Mouse (Mus musculus): ENCODE measurements around the gene Wasf2.

The Wasf2 gene

DNA sequence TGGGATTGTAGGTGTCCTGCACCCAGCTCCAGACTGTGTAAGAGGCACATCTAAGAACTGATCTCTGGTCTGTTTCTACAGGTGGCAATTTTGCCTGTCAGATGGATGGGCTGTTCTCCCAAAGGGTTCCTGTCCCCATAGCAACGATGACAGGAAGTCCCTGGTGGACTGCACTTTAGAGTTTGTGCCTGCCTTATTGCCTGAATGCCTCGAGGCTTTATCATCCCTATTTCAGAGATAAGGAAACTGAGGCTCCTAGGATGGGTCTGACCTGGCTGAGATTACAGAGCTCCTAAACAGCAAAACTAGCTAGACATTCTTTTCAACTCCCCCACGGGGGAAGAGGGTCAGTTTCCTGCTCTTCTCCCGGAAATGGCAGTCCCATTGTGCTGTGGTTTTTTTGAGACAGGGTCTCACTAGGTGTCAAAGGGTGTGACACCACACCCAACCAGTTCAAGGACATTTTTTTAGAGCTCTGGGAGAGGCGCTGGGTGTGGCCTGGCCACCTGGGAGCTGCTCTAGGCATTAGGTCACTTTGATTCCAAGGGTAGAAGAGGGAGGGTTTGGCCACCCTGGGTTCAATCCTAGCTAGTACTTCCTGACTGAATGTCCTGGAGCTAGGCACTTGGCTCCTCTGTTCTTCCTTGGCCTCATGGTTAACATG, 8.2 kb upstream of the Wasf2 start:
- no peak for DNase-seq (ENCODE audit: low read depth, low spot score)

DNA sequence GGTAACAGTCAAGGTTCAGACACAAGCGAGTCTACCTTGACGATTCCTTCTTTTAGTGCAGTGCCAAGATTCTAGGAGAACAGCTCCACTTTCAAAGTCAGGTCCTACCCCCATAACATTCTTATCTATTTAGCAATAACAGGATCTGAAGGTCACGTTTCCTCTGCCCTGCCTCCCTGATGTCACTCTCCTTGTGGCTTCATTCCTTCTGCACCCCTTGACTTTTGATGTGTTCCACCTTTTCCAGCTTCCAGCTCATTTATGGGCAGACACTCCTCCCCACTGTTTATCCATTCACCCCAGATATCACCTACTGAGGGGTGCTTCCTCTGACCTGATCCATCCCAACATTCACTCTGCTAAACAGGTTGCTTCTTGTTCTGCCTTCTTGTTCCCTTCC, 3.2 kb upstream of the Wasf2 start:
- DNase-seq (ENCODE audit: low read depth, low spot score): no peak

- DNase-seq (ENCODE audit: low read depth, low spot score): no peak
Measured at GRCm38 (mm10) chr4:133127894-133128293, 2.4 kb upstream of the Wasf2 start.

DNA sequence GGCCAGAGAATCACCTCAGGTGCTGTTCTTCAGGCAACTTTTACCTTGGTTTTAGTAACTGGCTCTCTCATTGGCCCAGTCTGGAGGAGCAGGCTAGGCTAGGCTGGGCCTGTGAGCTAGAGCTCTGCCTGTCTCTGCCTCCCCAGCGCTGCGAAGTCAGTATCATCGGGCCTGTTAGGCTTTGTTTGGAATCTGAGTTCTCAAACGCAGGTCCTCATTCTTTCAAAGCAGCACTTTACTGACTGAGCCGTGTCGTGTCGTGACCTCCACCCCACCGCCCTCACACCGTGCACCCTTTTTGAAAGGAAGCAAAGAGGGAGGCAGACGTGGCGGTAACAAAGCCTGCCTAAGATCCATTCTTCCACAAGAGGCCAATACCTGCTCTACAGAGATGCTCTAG, 914 bp upstream of the Wasf2 start:
- DNase-seq (ENCODE audit: low read depth, low spot score): no peak

- DNase-seq (ENCODE audit: low read depth, low spot score): no peak
Measured at GRCm38 (mm10) chr4:133130890-133131741, 811 bp downstream of the Wasf2 start.

GRCm38 (mm10) chr4:133132027-133132426, 1.7 kb downstream of the Wasf2 start:
- DNase-seq (ENCODE audit: low read depth, low spot score): no peak

DNA sequence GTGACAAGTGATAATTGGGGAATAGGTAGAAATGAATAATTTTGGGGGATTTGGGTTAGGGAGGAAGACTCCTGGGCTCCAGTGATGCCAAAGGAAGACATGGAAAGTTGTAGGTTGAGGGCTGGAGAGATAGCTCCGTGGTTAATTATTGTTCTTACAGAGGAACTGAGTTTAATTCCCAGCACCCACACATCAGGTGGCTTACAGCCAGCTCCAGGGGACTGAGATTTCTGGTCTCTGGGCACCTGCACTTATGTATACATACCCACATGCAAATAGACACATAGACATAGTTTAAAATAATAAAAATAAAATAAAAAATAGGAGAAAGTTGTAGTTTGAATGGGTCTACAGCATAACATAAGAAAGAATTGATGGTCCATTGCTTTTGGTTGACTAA, 6.6 kb downstream of the Wasf2 start:
- no peak for DNase-seq (ENCODE audit: low read depth, low spot score)

DNA sequence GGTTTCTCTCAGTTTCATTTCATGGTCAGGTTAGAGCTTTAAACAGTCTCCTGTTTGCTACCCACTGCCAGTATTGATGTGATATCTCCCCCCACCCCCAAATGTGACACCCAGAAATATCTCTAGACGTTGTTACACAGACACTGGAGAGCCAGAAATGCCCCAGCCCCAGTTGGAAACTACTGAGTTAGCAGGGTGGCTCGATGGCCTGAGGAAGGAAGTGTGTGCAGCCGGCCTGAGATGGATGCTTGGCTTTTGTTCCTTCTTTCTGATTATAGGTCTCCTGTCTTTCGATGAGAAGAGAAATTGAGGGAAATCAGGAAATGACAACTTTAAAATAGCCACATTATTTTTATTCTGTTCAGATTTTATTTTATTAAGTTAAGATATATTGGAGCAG, 8.7 kb downstream of the Wasf2 start:
- no peak for DNase-seq (ENCODE audit: low read depth, low spot score)

- no peak for DNase-seq (ENCODE audit: low read depth, low spot score)
Measured at GRCm38 (mm10) chr4:133155006-133155405, 24.7 kb downstream of the Wasf2 start.

GRCm38 (mm10) chr4:133155726-133156125, 25.4 kb downstream of the Wasf2 start:
- no peak for DNase-seq (ENCODE audit: low read depth, low spot score)

DNA sequence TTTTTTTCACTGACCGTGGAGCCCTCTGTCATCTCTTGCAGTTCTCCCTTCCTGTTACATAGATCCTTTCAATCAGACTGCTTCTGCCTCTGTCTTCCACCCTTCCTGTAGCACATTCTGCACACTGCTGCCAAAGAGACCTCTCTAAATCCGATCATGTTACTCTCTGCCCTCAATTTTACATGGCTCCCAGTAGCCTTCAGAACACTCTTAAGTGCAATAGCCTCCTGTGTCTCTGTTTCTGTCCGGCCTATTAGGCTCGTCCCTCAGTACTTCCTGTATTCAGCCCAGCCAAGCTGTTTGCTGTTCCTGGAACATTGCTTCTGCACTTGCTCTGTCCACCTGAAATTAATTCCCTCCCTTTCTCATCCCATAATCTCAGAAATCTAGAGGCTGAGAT, 26.1 kb downstream of the Wasf2 start:
- DNase-seq (ENCODE audit: low read depth, low spot score): no peak

GRCm38 (mm10) chr4:133156831-133157230, 26.5 kb downstream of the Wasf2 start:
- no peak for DNase-seq (ENCODE audit: low read depth, low spot score)

- no peak for DNase-seq (ENCODE audit: low read depth, low spot score)
Measured at GRCm38 (mm10) chr4:133159127-133159526, 28.8 kb downstream of the Wasf2 start.

DNA sequence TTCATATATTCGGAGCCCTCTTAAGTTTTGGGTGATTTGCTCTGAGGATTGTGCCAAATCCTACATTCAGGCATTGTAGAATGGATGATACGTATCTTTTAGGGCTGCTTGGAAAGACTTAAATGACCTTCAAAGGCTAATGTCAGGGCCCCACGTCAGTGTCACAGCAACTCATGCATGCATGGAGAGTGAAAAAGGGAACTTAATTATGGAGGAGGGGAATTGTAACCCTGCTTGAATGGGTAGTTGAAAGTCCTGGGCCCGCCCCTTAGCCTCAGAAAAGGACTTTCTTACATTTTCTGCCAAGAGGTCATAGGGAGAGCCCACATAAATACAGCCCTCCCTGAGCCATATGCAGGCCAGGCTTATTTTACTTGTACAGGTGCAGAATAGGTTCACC, 29.3 kb downstream of the Wasf2 start:
- DNase-seq (ENCODE audit: low read depth, low spot score): no peak

GRCm38 (mm10) chr4:133160211-133160610, 29.9 kb downstream of the Wasf2 start:
- no peak for DNase-seq (ENCODE audit: low read depth, low spot score)

GRCm38 (mm10) chr4:133160821-133161220, 30.5 kb downstream of the Wasf2 start:
- DNase-seq (ENCODE audit: low read depth, low spot score): no peak

DNA sequence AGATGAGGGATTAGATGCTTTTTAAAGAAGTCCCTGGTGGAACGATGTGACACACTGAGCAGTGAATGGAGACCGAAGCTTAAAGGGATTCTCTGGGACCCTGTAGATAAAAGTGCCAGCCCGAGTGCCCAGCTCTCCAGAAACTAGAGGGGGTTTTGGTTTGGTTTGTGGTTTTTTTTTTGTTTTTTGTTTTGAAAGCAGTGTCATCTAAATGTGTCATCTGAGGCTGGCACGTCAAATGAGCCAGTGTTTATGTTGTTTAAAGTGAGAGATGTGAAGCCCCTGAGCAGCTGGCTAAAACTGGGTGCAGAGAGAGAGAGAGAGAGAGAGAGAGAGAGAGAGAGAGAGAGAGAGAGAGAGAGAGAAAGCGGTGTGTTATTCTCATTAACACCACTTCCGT, 31.9 kb downstream of the Wasf2 start:
- no peak for DNase-seq (ENCODE audit: low read depth, low spot score)

DNA sequence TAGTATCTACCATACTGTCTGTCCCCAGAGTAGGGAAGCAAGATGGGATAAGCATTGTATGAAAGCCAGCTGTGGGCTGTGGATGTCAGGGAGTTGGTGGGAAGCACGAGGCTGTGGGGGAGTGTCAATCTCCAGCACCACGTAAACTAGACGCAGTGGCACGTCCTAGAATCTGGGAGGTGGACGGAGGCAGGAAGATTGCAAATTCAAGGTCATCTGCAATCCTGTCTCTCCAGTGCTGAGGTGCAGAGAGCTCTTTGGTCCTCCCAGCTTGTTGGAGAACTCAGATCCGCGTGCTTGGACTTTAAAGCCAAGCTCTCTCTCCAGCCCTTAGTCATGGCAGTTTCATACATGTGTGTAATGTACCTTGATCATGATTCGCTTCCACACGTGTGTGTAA, 36.5 kb downstream of the Wasf2 start:
- no peak for DNase-seq (ENCODE audit: low read depth, low spot score)

DNA sequence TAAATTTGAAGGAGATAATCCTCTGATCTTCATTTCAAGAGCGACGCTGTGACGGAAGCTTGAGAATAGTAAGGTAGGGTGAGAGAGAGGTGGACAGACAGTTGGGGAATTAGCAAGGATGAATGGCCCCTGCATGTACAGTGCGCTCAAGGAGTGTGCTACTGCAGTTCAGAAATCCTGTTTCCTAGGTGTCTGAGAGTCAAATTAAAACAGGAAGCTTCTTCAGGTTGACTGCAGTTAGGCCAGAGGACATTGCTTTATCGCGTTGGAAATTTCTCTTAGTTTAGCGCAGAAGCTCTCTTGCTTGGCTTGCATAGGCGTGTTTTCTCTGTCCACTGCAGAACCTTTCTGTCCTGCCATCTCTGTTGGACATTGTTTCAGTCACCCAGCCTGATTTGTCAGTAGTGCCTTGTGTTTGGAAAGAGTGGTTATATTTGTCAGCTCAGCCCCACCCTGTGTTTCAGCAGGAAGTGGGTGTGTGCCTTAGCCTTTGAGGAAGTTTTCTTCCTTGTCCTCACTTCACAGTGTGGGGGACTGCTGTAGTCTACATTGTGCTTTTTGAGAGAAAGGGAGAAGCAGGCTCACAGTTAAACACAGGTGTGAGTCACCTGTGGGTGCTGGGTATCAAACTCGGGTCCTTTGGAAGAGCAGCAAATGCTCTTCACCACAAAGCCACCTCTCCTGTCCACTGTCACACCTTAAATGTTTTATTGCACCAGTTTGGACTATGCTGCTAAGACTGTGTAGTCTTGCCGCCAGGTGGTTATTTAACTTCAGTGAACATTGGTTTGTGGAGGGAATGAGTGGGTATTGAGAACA, 39.1 kb downstream of the Wasf2 start:
- DNase-seq (ENCODE audit: low read depth, low spot score): no peak

DNA sequence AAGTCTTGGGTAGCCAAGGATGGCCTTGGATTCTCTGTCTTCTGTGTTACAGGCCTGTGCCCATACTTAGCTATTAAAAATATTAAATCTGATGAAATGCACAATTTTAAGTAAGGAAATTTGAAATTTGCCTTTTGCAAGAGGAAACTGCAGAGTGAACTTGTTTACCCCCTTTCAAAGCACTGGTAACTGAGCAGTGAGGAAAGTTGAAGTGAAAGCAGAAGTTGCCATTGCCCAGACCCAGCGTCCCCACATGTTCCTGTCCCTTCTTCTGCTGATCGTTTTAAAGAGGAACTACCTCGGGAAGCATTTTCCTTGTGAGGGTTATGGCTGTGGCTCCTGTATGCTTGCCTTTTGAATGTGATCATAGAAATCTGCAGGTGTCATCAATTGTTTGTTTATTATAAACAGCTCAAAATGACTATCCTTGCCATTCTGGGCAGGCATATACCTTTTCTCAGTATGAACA, 39.8 kb downstream of the Wasf2 start:
- DNase-seq (ENCODE audit: low read depth, low spot score): no peak

DNA sequence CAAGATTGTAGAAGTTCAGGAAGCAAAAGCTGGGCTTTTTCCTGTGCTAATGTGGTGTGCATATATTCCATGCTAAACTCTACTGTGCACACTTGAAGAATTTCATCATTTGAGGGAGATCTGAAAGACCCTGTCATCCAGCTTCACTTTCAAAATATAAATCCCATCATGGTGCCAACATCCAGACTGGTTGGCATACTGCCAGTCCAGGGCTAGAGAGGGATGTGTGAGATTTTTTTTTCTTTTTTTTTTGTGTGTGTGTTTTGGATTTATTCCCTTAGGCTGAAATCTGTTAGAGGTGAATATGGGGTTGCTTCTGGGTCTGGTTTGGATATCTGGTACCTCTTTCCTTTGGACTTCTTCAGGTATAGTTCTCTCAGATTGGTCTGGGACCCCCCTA, 40.3 kb downstream of the Wasf2 start:
- no peak for DNase-seq (ENCODE audit: low read depth, low spot score)

- no peak for DNase-seq (ENCODE audit: low read depth, low spot score)
Measured at GRCm38 (mm10) chr4:133172451-133172850, 42.1 kb downstream of the Wasf2 start.

All from embryo, embryonic 11.5 days (tissue).